Mouse (Mus musculus) adrenal gland (tissue): ENCODE data around the gene Dlg2.

Experiments used
- intact Hi-C: fragments of 180-260 bp; cut with DNase I; formaldehyde crosslinking; loops from one replicate; pipeline ENCODE4 v1.15.1; 2025

Gene Dlg2

DNA sequence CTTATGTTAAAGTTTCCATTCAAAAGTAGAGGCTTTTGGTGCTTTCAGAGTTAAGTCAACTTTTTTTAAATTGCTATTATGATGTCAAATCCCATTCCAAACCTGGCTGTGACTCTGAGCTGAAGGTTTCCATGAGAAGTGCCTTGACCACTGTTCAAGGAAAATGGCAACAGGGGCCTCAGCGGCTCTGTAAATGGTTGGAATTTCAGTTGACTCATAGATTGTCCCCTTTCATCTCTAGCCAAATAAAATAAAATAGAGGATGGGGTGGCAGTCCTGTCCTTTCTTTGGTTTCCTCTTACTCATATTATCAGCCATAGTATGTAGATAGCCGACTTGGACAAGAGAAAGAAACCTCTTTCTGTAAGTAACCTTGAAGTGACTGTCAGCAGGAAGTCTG, 1401.3 kb downstream of the Dlg2 start:
- intact Hi-C loops: no loop called here

DNA sequence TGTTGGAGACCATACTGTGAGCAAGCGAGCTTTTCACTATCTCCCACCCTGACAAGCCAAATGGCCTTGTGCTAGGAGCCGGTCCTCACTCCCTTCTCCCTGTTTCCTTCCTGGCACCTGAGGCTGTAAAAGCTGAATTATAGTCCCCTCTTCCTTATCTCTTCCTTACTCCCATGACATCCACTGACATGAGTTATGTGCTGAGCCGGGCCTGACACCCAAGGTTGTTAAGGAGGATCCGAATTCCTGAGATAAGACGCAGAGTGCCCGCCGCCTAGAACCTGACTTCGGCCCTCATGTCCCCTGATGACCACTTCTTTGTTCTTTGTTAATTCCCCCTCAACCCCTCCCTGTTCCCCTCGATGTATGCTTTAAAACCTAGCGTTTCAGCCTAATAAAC, 1409.9 kb downstream of the Dlg2 start:
- intact Hi-C loops: loop anchor here (10.0 kb wide), 1 partner anchor 138 kb away; no protein-coding TSS in a partner anchor

DNA sequence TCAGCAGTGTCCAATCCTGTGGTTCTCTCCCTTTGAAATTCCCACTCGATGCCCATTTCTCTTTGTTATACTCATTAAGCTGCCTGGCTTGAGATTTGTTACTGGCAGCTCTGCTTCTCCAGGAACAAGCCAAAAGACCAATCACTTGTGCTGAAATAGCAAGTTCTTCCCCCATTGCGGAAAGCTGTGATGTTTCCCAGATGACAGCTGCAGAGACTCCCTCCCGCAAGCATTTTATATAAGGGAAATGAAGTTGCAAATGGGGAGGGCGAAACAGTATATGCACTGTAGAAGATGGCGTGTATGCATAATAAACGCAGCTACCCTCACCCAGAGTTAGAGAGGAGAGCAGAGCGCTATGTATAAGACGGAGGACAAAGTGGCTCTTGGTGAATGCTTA, 1417.5 kb downstream of the Dlg2 start:
- intact Hi-C loops: no loop called here

DNA sequence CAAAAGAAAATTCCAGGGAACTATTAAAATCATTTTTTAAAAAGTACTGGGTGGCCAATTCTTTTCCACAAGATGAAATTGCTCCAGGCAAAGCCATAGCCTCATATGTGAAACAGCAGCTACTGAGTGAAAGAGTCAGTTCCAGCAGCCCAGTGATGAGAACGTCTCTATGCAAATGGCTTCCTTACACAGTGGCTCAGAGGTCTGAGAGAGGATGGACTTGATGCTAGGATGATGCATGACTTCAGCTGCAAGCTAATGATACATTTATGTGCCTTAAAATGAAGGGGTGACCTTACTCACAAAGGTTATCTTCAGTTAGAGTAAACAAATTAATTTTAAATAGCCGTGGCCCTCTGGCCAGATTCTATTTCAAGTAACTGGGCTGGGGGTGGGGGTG, 1420.5 kb downstream of the Dlg2 start:
- intact Hi-C loops: no loop called here

GRCm38 (mm10) chr7:91897509-91897908, 1421.0 kb downstream of the Dlg2 start:
- intact Hi-C loops: no loop called here

- intact Hi-C loops: no loop called here
Observed at GRCm38 (mm10) chr7:91902503-91902902, 1426.0 kb downstream of the Dlg2 start.

DNA sequence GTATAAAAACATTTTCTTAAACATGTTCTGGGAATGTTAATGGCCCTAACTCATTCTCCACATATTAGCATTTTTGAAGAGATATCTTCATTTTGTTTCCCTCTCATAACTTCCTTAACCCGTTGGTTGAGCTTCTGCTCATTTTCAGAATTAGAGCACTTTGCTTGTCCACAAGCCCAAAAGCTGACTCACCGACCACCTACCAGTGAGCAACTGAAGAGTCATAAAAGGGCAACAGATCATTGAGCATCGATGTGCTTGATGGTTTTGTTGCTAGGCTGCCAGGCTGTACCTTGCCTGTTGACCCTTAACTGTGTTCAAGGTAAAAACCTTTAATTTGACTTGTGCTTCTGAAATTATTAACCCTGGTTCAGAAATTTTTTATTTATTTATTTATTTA, 1440.3 kb downstream of the Dlg2 start:
- intact Hi-C loops: no loop called here

GRCm38 (mm10) chr7:91919099-91919498, 1442.6 kb downstream of the Dlg2 start:
- intact Hi-C loops: no loop called here

DNA sequence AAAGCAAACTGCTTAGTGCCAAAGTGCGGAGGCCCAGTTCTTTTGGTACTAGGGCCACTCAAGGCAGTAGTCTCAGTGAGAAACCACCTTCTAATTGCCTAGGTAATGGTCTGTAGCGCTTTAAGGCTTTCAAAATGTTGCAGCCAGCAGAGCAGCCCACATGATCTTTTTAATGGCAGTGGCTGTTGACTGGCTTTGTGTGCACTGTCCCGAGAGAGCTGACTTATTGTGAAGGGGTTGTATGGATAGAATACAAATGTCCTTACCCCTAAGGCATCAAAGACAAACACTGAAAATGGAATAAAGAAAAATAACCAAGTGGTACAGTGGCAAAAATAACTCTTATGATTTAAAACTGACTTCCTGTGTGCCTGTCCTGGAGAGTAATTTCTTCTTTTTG, 1443.3 kb downstream of the Dlg2 start:
- intact Hi-C loops: no loop called here

GRCm38 (mm10) chr7:91934881-91935597, 1458.6 kb downstream of the Dlg2 start:
- intact Hi-C loops: no loop called here

- intact Hi-C loops: no loop called here
Observed at GRCm38 (mm10) chr7:91936193-91936592, 1459.7 kb downstream of the Dlg2 start.

GRCm38 (mm10) chr7:91943224-91943623, 1466.8 kb downstream of the Dlg2 start:
- intact Hi-C loops: no loop called here

- intact Hi-C loops: no loop called here
Observed at GRCm38 (mm10) chr7:91955584-91955983, 1479.1 kb downstream of the Dlg2 start.

DNA sequence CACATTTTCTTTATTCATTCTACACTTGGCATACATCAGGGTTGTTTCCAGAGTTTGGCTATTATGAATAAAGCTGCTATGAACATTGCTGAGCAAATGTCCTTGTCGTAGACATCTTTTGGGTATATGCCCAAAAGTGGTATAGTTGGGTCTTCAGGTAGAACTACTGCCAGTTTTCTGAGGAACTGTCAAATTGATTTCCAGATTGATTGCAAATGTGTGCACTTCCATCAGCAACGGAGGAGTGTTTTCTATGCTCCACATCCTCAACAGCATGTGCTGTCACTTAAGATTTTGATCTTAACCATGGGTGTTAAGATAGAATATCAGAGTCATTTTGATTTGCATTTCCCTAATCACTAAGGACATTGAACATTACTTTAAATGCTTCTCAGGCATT, 1486.5 kb downstream of the Dlg2 start:
- intact Hi-C loops: no loop called here

DNA sequence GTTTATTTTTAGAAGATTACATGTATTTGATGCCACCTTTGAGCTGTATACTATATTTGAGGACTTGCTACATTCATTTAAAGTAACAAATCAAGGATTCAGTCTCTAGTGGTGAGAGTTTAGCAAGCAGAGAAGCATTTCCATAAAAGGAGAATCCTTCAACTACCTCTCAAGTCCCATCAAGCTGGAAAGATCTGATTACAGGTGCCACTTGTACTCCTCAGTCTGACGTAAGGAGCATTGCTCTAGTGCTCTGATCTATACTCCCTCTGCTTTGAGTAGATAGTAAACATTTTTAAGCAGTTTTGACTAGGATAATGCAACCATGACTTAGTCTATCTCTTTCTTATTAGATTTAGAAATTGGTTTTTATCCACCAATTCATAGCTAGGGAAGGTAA, 1496.5 kb downstream of the Dlg2 start:
- intact Hi-C loops: no loop called here

- intact Hi-C loops: no loop called here
Observed at GRCm38 (mm10) chr7:92003769-92004455, 1527.4 kb downstream of the Dlg2 start.

- intact Hi-C loops: no loop called here
Observed at GRCm38 (mm10) chr7:92005681-92006425, 1529.4 kb downstream of the Dlg2 start.

GRCm38 (mm10) chr7:92008702-92009101, 1532.2 kb downstream of the Dlg2 start:
- intact Hi-C loops: no loop called here

GRCm38 (mm10) chr7:92024928-92025327, 1548.5 kb downstream of the Dlg2 start:
- intact Hi-C loops: loop anchor here (10.0 kb wide), 1 partner anchor 140 kb away; no protein-coding TSS in a partner anchor

DNA sequence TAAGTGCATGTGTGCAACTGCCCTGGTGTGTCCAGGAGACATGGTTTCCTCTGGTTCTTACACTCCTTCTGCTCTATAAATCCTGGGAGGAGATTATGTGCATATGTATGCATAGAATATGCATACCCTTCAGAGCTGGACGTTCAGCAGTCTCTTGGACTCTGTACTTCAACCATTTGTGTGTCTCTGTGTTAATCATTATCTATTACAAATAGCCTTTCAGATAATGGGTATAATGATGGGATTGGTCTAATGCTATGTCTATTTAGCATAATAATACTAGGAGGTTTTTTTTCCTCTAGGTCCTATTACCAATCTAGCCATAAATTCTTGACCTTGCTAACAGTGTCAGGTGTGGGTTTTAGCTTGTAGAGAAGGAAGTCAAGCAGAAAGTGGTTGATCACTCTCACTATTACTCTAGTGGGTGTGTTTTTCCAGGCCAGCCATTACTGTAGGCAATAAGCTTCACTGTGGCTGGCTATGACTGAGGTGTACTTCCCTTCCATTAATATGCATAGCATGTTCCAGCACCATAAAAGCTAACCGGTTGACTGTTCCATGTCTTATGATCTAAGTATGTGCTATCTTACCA, 1549.1 kb downstream of the Dlg2 start:
- intact Hi-C loops: loop anchor here (10.0 kb wide), 1 partner anchor 141 kb away; no protein-coding TSS in a partner anchor

DNA sequence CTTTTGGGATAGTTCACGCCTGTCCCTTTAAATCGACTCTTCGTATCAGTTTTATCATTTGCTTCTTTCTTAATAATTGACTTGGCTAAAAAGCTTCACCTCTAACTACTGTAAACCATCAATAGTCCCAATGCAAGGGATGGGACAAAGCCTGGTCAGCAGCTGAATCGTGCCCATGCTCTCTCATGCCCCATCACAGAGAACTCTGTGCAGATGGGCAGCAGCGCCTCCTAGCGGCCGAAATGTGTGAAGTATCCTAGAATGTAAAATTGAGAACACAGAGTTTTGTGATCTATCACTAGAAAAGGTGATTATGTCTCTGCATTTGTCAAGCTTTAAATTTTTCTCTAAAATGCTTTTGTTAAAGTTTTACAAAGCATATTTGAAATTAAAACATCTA, 1550.6 kb downstream of the Dlg2 start:
- intact Hi-C loops: loop anchor here (10.0 kb wide), 1 partner anchor 142 kb away; no protein-coding TSS in a partner anchor

DNA sequence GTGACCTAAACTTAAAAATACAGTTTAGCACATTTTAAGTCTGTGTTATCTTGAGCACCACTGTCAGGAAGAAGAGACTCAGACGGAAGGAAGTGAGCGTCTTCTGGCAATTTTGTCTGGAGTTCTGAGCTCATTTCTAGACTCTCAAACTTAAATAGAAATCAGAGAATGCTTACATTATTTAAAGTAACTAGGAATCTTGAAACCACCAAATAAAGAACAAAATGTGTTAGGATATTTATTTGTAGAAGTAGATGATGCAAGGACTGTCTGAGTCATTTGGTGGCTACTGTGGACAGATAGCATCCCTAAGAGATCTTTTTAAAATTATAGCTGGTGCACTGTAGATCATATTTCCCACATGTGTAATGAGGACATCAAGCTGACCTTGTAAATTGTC, 1557.8 kb downstream of the Dlg2 start:
- intact Hi-C loops: no loop called here
